Mouse (Mus musculus): ENCODE results near the gene Plagl2. TPM values are rescaled to one million over a fixed set of nuclear protein-coding genes. Genes with fewer than 3 reads are reported as not detected.
A peak's percentile ranks its signal among the peaks of the same experiment; 100 is the strongest.

Gene Plagl2
- total RNA-seq, 2 experiments from 2014 or later, result 2.5 to 2.8 TPM

GRCm38 (mm10) chr2:153259864-153260674 is 18.8 kb upstream of the Plagl2 start:
- Histone ChIP-seq H3K27ac (no peak overlapping the region), H3K4me3 (no peak overlapping the region)
- DNase-seq, result no peak
- intact Hi-C loops (cut with DNase I), result no loop called here
- TF ChIP-seq CTCF (IDR thresholded peaks at IDR 0.05), result no peak

- no peak overlapping the region for H3K4me3 ChIP-seq
- intact Hi-C loops (cut with DNase I), result no loop called here
- no peak for DNase-seq
- no peak for TF ChIP-seq CTCF (IDR thresholded peaks at IDR 0.05)
- peak overlapping the region; percentile 54; the same call in 1 of the 2 replicates for H3K27ac ChIP-seq
These were observed 18.0 kb upstream of the Plagl2 start for GRCm38 (mm10) chr2:153259030-153259863.

GRCm38 (mm10) chr2:153256604-153257003 is 15.4 kb upstream of the Plagl2 start:
- no peak overlapping the region for H3K4me3 ChIP-seq
- DNase-seq, result no peak
- no peak for TF ChIP-seq CTCF (IDR thresholded peaks at IDR 0.05)
- intact Hi-C loops (cut with DNase I), result no loop called here
- H3K27ac ChIP-seq, result peak overlapping the region; percentile 85

GRCm38 (mm10) chr2:153249751-153250150 is 8.5 kb upstream of the Plagl2 start:
- Histone ChIP-seq H3K27ac (no peak overlapping the region), H3K4me3 (no peak overlapping the region)
- intact Hi-C loops (cut with DNase I), result no loop called here
- TF ChIP-seq CTCF (IDR thresholded peaks at IDR 0.05), result no peak
- no peak for DNase-seq

GRCm38 (mm10) chr2:153242156-153242555 is 930 bp upstream of the Plagl2 start:
- no peak for TF ChIP-seq CTCF (IDR thresholded peaks at IDR 0.05)
- intact Hi-C loops (cut with DNase I), result loop anchor here (5.0 kb wide), 3 partner anchors 50 to 105 kb away; partner anchors contain the start of genes Asxl1, Kif3b and Tm9sf4
- no peak for DNase-seq
- Histone ChIP-seq H3K27ac (peak overlapping the region; percentile 93), H3K4me3 (peak overlapping the region; percentile 99)

GRCm38 (mm10) chr2:153240701-153241235 is 458 bp downstream of the Plagl2 start:
- DNase-seq, result no peak
- H3K4me3 ChIP-seq, result peak overlapping the region; percentile 99
- intact Hi-C loops (cut with DNase I), result loop anchor here (5.0 kb wide), 3 partner anchors 52 to 107 kb away; partner anchors contain the start of genes Asxl1, Kif3b and Tm9sf4
- no peak for TF ChIP-seq CTCF (IDR thresholded peaks at IDR 0.05)
- H3K27ac ChIP-seq, result peak overlapping the region; percentile 93

GRCm38 (mm10) chr2:153239860-153240480 is 1.3 kb downstream of the Plagl2 start:
- Histone ChIP-seq H3K4me3 (peak overlapping the region; percentile 99), H3K27ac (peak overlapping the region; percentile 93)
- no peak for DNase-seq
- TF ChIP-seq CTCF (IDR thresholded peaks at IDR 0.05), result no peak
- intact Hi-C loops (cut with DNase I), result loop anchor here (5.0 kb wide), 3 partner anchors 52 to 107 kb away; partner anchors contain the start of genes Asxl1, Kif3b and Tm9sf4

- no peak for DNase-seq
- H3K4me3 ChIP-seq, result peak overlapping the region; percentile 99
- intact Hi-C loops (cut with DNase I), result no loop called here
- no peak for TF ChIP-seq CTCF (IDR thresholded peaks at IDR 0.05)
- H3K27ac ChIP-seq, result peak overlapping the region; percentile 93
These were observed 2.0 kb downstream of the Plagl2 start for GRCm38 (mm10) chr2:153239021-153239859.

GRCm38 (mm10) chr2:153238406-153238805 is 2.8 kb downstream of the Plagl2 start:
- Histone ChIP-seq H3K4me3 (no peak overlapping the region), H3K27ac (peak overlapping the region; percentile 93)
- intact Hi-C loops (cut with DNase I), result no loop called here
- DNase-seq, result no peak
- TF ChIP-seq CTCF (IDR thresholded peaks at IDR 0.05), result no peak

GRCm38 (mm10) chr2:153237891-153238290 is 3.3 kb downstream of the Plagl2 start:
- no peak for TF ChIP-seq CTCF (IDR thresholded peaks at IDR 0.05)
- intact Hi-C loops (cut with DNase I), result no loop called here
- H3K4me3 ChIP-seq, result peak overlapping the region; percentile 13
- no peak for DNase-seq
- peak overlapping the region; percentile 93; the same call in 1 of the 2 replicates for H3K27ac ChIP-seq

GRCm38 (mm10) chr2:153237193-153237592 is 4.0 kb downstream of the Plagl2 start:
- no peak for DNase-seq
- Histone ChIP-seq H3K27ac (peak overlapping the region; percentile 93; the same call in 1 of the 2 replicates), H3K4me3 (no peak overlapping the region)
- no peak for TF ChIP-seq CTCF (IDR thresholded peaks at IDR 0.05)
- intact Hi-C loops (cut with DNase I), result no loop called here

Measured in gastrocnemius, adult 2 months (tissue).